Mouse (Mus musculus) bone marrow, adult 2 months (tissue): ENCODE measurements around the gene Cdkn2c. TPM values are rescaled to one million over a fixed set of nuclear protein-coding genes. Genes with fewer than 3 reads are reported as not detected.

Source experiments
- H3K27ac ChIP-seq: fragments of 200-500 bp; 2 replicates; pipeline ENCODE4 v1.5.1; 2012; ENCODE audit warnings: low read depth, mild to moderate bottlenecking, control low read depth, inconsistent platforms, low read length; ENCODE audit not compliant: control insufficient read depth, poor library complexity, insufficient read depth
- H3K4me1 ChIP-seq: fragments of 200-500 bp; 2 replicates; pipeline ENCODE4 v1.6.1; 2011; ENCODE audit warnings: low read length; ENCODE audit not compliant: control insufficient read depth, insufficient read depth
- H3K4me3 ChIP-seq: fragments of 200-500 bp; replicated peaks from 2 replicates; pipeline ENCODE3; 2011; ENCODE audit warnings: mild to moderate bottlenecking, low read depth, low read length, control low read depth; ENCODE audit not compliant: control insufficient read depth
- CTCF ChIP-seq: fragments of 200-500 bp; IDR thresholded peaks from 2 replicates; pipeline ENCODE4 v1.5.1; 2011; ENCODE audit warnings: low read length, control low read depth; ENCODE audit not compliant: control insufficient read depth, insufficient read depth
- POLR2A ChIP-seq: fragments of 200-500 bp; IDR thresholded peaks from 2 replicates; pipeline ENCODE4 v1.6.1; 2011; ENCODE audit warnings: low read depth, mild to moderate bottlenecking, control low read depth, low read length, borderline replicate concordance; ENCODE audit not compliant: control insufficient read depth
- WGBS: fragments of 180-500 bp; shearing (Covaris S2); methylation state at CpG from one replicate; pipeline ENCODE4 v1.1.7; 2018; 5-methylcytosine and 5-hydroxymethylcytosine counted together
- polyA plus RNA-seq: library from polyadenylated mRNA; stranded (reverse); fragments of >200 nt; gene quantifications from 2 replicates; pipeline ENCODE4 v1.2.4, GENCODE M21; 2011; ENCODE audit warnings: low replicate concordance; ENCODE audit not compliant: missing spikeins, insufficient read depth, insufficient read length

Gene Cdkn2c
- polyA plus RNA-seq, 1 experiment = 24.8 TPM

GRCm38 (mm10) chr4:109612596-109612995 is 54.4 kb downstream of the Cdkn2c start:
- Histone ChIP-seq H3K27ac (no peak overlapping the region), H3K4me1 (peaks cover 1% of the 10 kb centered on the region; the same call in 1 of the 2 replicates), H3K4me3 (no peak overlapping the region)
- TF ChIP-seq CTCF (no peak), POLR2A (no peak)
- WGBS = 51% methylated on average over 4 of the region's 4 CpGs

Other genes with a start within 250 kb of the Cdkn2c start
- 32.8 and 39.8 TPM in 2 replicates for gene Rnf11, start 182.5 kb downstream of the Cdkn2c start, polyA plus RNA-seq
- gene 4930522H14Rik, start 135.9 kb downstream of the Cdkn2c start, polyA plus RNA-seq = not detected in 2 replicates
- 11.9 and 22.5 TPM in 2 replicates for gene Faf1, start 9.4 kb upstream of the Cdkn2c start, polyA plus RNA-seq